Mouse (Mus musculus): ENCODE measurements around the gene Adsl. TPM values are rescaled to one million over a fixed set of nuclear protein-coding genes. Genes with fewer than 3 reads are reported as not detected.
"Not testable (repeated sequence)": the region's sequence is repeated elsewhere in the genome, so short reads cannot be mapped to it uniquely, and the experiment has no call there.

Adsl gene
- polyA plus RNA-seq, 1 experiment from 2014 or later: 165 TPM

DNA sequence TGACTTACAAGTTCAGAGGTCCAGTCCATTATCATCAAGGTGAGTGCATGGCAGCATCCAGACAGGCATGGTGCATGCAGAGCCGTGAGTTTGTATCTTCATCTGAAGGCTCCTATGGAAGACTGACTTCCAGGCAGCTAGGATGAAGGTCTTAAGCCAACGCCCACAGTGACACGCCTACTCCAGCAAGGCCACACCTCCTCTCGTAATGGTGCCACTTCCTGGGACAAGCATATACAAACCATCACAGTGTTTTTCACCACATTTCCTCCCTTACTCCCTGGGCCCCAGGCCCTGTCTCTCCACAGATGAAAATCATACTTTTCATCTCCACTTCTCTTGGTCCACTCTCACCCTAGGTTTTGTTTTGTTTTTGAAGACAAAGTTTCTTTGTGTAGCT, 26.5 kb upstream of the Adsl start:
- no peaks in the 10 kb centered on the region for H3K4me1 ChIP-seq
- H3K9me3 ChIP-seq: no peaks in the 10 kb centered on the region
- H3K27ac ChIP-seq: no peak overlapping the region
- H3K4me3 ChIP-seq: no peak overlapping the region
- ATAC-seq (ENCODE audit: insufficient number of reproducible peaks, insufficient read depth, low FRiP score, low TSS enrichment): no peak
- peaks cover 69% of the 10 kb centered on the region for H3K36me3 ChIP-seq
- H3K9ac ChIP-seq: no peak overlapping the region
- WGBS: 83% methylated on average over 4 of the region's 4 CpGs
- no peak overlapping the region for H3K4me2 ChIP-seq (replicated peaks)
- no peaks in the 10 kb centered on the region for H3K27me3 ChIP-seq

DNA sequence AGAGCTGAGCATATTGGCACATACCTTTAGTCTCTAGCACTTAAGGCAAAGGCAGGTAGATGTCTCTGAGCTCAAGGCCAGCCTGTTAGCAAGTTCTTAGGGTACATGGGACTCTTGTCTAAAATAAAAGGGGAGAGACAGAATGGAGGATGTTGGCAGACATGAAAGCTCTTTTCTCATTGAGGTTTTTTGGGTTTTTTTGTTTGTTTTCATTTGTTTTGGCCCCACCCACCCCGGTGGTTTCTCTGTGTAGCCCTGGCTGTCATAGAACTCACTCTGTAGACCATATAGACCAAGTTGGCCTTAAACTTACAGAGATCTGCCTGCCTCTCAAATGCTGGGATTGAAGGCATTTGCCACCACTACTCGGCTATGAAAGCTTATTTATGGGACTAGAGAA, 24.1 kb upstream of the Adsl start:
- peaks cover 68% of the 10 kb centered on the region for H3K36me3 ChIP-seq
- 95% methylated on average over 2 of the region's 2 CpGs for WGBS
- H3K4me2 ChIP-seq (replicated peaks): no peak overlapping the region
- H3K27ac ChIP-seq: no peak overlapping the region
- H3K4me3 ChIP-seq: no peak overlapping the region
- H3K27me3 ChIP-seq: no peaks in the 10 kb centered on the region
- H3K4me1 ChIP-seq: no peaks in the 10 kb centered on the region
- H3K9me3 ChIP-seq: no peaks in the 10 kb centered on the region
- no peak overlapping the region for H3K9ac ChIP-seq
- no peak for ATAC-seq (ENCODE audit: insufficient number of reproducible peaks, insufficient read depth, low FRiP score, low TSS enrichment)

DNA sequence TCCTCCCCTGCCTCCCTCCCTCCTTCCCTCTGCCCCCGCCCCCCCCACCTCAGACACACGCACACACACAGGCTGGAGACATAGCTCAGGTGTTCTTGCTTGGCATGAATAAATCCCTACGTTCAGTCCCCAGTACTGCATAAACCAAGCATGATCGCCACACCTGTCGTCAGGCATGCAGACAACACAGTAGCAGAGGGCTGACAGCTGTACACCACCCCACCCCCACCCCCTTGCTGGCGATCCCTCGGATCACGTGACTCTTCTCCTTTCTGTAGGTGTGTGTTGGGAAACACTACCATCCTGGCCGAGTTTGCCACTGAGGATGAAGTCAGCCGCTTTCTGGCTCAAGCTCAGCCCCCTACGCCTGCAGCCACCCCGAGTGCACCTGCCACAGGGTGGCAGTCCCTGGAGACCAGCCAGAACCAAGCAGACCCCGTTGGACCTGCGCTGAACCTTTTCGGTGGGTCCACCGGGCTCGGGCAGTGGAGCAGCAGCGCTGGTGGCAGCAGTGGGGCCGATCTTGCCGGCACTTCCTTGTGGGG, 19.4 kb upstream of the Adsl start:
- H3K4me3 ChIP-seq: no peak overlapping the region
- H3K27me3 ChIP-seq: no peaks in the 10 kb centered on the region
- H3K27ac ChIP-seq: no peak overlapping the region
- H3K4me1 ChIP-seq: peaks cover 7% of the 10 kb centered on the region; the same call in 1 of the 2 replicates
- no peak for ATAC-seq (ENCODE audit: insufficient number of reproducible peaks, insufficient read depth, low FRiP score, low TSS enrichment)
- H3K9ac ChIP-seq: no peak overlapping the region
- WGBS: 77% methylated on average over 20 of the region's 20 CpGs
- H3K36me3 ChIP-seq: peaks cover 58% of the 10 kb centered on the region
- H3K4me2 ChIP-seq (replicated peaks): no peak overlapping the region
- no peaks in the 10 kb centered on the region for H3K9me3 ChIP-seq

DNA sequence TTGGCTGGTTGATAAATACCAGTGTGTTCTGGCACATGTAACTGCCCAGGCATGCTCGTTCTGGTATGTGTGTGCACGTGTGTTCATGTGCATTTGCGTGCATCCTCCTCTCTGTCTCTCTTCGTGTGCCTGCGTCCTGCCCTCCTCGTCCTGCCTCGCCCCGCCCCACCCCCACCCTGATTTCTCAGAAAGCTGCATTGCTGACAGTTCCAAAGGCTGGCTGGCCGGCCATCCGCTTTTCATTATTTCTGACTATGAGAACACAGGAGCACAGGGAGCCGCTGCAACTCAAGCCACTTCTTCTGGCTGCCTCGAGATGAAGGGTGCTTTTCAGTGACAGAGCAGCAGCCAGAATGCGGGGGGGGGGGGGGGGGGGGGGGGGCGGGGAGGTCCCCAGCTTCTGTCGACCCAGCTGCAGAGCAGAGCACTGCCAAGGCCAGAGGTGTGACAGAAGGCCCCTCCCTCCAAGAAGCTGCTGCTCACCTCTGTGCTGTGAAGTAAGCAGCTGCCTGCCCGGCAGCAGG, 18.2 kb upstream of the Adsl start:
- Histone ChIP-seq H3K4me1 (peaks cover 7% of the 10 kb centered on the region; the same call in 1 of the 2 replicates), H3K9ac (no peak overlapping the region), H3K27ac (peak overlapping the region; percentile 80), H3K36me3 (peaks cover 47% of the 10 kb centered on the region), H3K9me3 (no peaks in the 10 kb centered on the region), H3K27me3 (no peaks in the 10 kb centered on the region), H3K4me2 (replicated peaks) (peak overlapping the region; percentile 27), H3K4me3 (no peak overlapping the region)
- ATAC-seq (ENCODE audit: insufficient number of reproducible peaks, insufficient read depth, low FRiP score, low TSS enrichment): no peak
- 3% methylated on average over 14 of the region's 16 CpGs for WGBS

DNA sequence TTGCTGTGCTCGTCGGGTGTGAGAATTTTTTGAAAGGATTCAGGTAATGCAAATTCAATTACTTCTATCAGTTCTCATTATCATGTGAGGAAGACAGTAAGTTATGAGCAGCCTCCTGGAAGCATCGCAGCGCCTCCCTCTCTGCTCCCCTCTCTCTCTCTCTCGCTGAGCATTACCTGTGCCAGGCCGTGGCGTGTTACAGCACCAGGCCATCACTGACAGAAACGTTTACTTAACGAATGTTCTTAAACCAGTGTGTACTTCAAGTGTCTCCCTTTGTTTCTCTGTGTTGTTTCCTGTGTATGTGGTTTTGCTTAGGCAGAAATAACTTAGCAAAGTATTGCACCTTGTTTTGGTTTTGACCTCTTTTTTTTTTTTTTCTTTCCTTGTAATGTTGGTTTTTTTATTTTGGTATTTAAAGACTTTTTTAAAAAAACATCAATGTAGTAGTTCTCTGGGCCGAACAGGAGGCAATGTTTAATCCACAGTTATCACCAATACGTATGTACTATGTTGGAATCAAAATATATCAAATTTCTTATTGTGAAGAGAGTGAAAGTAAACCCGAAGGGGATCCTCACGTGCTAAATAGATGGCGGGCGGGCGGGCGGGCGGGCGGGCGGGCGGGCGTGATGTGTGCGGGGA, 17.5 kb upstream of the Adsl start:
- H3K36me3 ChIP-seq: peaks cover 45% of the 10 kb centered on the region
- not testable (repeated sequence) for H3K9ac ChIP-seq; ATAC-seq (ENCODE audit: insufficient number of reproducible peaks, insufficient read depth, low FRiP score, low TSS enrichment); H3K27me3 ChIP-seq; H3K4me3 ChIP-seq; H3K9me3 ChIP-seq; H3K4me1 ChIP-seq; H3K4me2 ChIP-seq (replicated peaks)
- H3K27ac ChIP-seq: peak overlapping the region; percentile 80; the same call in 1 of the 2 replicates
- WGBS: 79% methylated on average over 23 of the region's 23 CpGs

DNA sequence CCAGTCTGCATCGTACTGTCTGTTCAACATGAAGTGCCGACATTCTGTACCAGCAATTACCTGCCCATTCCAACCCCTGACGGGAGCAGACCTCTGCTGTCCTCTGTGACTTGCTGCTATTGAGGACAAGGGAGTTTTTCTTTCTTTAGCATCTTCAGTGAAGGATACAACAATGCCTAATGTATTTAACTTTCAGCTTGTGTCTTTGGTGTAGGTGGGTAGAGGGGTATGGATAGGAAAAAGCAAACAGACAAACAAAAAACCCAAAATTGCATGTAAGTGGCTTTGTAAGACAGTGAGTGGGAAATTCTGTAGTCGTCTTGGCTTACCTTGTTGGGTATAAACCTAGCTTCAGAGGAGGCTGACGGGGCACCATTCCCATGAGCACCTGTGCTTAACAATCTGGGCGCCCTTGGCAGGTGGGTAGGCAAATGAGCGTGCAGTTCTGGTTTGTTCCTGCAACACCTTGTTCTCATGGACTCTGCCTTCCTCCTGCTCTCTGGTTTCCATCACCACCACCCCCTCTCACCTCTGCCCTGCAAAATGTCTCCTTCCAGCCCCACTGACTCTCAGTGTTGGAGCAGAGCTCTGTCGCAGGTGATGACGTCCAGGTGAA, 16.8 kb upstream of the Adsl start:
- no peaks in the 10 kb centered on the region for H3K27me3 ChIP-seq
- H3K27ac ChIP-seq: no peak overlapping the region; the same call in 1 of the 2 replicates
- no peak overlapping the region for H3K4me3 ChIP-seq
- no peak overlapping the region for H3K9ac ChIP-seq
- H3K4me1 ChIP-seq: peaks cover 7% of the 10 kb centered on the region; the same call in 1 of the 2 replicates
- WGBS: 89% methylated on average over 9 of the region's 9 CpGs
- peaks cover 44% of the 10 kb centered on the region for H3K36me3 ChIP-seq
- no peaks in the 10 kb centered on the region for H3K9me3 ChIP-seq
- no peak overlapping the region for H3K4me2 ChIP-seq (replicated peaks)
- no peak for ATAC-seq (ENCODE audit: insufficient number of reproducible peaks, insufficient read depth, low FRiP score, low TSS enrichment)

DNA sequence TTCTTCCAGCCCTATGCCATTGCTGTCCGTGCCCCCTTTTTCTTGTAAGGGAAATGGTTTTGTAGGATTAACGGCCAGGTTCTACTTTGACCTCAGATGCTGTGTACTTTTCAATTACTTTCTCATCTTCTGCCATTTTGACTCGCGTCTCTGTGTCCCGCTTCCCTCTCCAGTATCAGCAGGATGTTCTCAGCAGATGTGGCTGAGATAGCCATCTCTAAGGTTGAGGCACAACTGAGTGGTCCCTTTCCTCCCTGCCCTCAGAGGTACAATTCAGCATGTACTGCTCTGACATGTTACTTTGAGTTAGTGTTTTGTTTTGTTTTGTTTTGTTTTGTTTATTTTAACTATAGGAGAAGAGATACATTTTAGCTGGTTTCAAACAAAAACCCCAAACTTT, 13.4 kb upstream of the Adsl start:
- no peak for ATAC-seq (ENCODE audit: insufficient number of reproducible peaks, insufficient read depth, low FRiP score, low TSS enrichment)
- H3K9ac ChIP-seq: no peak overlapping the region
- H3K27ac ChIP-seq: no peak overlapping the region
- peaks cover 7% of the 10 kb centered on the region; the same call in 1 of the 2 replicates for H3K4me1 ChIP-seq
- H3K9me3 ChIP-seq: no peaks in the 10 kb centered on the region
- no peaks in the 10 kb centered on the region for H3K27me3 ChIP-seq
- no peak overlapping the region for H3K4me2 ChIP-seq (replicated peaks)
- WGBS: 91% methylated on average over 5 of the region's 5 CpGs
- H3K36me3 ChIP-seq: peaks cover 40% of the 10 kb centered on the region
- no peak overlapping the region for H3K4me3 ChIP-seq

DNA sequence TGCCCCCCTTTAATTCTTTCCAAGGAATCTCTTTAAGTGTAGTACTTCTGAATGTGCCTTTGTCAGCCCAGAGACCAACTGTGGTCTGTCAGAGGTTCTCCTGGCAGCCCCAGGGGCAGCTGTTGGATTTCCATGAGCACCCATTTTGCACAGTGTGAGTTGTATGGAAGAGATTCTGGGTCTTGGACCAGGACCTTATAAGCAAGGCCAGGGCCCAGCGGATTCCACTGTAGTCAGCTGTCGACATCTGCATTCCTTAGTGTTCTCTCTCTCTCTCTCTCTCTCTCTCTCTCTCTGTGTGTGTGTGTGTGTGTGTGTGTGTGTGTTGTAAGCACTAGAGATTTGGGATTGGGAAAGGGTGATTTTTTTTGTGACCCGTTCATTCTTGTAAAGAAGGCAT, 11.6 kb upstream of the Adsl start:
- ATAC-seq (ENCODE audit: insufficient number of reproducible peaks, insufficient read depth, low FRiP score, low TSS enrichment): no peak
- peaks cover 37% of the 10 kb centered on the region for H3K36me3 ChIP-seq
- no peak overlapping the region for H3K9ac ChIP-seq
- no peaks in the 10 kb centered on the region for H3K9me3 ChIP-seq
- no peak overlapping the region for H3K4me2 ChIP-seq (replicated peaks)
- no peaks in the 10 kb centered on the region for H3K27me3 ChIP-seq
- H3K4me1 ChIP-seq: no peaks in the 10 kb centered on the region
- H3K4me3 ChIP-seq: no peak overlapping the region
- whole genome bisulfite sequencing: 73% methylated on average over 3 of the region's 3 CpGs
- no peak overlapping the region for H3K27ac ChIP-seq

DNA sequence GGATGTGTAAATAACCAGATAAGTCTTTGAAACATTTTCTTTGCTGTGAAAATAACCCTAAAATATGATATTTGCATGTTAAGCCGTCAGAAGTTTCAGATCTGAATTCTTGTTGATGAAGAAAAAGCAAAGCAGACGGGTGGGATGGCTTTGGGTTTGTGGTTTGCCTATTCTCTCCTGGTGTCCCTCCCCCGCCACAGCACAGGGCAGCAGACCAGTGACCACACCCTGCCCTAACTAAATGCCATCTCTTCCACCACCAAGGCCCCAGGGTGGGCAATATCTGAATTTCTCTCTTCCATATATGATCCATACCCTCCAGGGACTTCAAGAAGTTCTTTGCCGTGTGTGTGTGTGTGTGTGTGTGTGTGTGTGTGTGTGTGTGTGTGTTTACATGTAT, 9.7 kb upstream of the Adsl start:
- Histone ChIP-seq H3K4me3 (no peak overlapping the region), H3K9me3 (no peaks in the 10 kb centered on the region), H3K4me2 (replicated peaks) (no peak overlapping the region), H3K36me3 (peaks cover 25% of the 10 kb centered on the region), H3K27me3 (no peaks in the 10 kb centered on the region), H3K27ac (no peak overlapping the region), H3K4me1 (no peaks in the 10 kb centered on the region), H3K9ac (no peak overlapping the region)
- WGBS: 75% methylated on average over 4 of the region's 4 CpGs
- ATAC-seq (ENCODE audit: insufficient number of reproducible peaks, insufficient read depth, low FRiP score, low TSS enrichment): no peak

DNA sequence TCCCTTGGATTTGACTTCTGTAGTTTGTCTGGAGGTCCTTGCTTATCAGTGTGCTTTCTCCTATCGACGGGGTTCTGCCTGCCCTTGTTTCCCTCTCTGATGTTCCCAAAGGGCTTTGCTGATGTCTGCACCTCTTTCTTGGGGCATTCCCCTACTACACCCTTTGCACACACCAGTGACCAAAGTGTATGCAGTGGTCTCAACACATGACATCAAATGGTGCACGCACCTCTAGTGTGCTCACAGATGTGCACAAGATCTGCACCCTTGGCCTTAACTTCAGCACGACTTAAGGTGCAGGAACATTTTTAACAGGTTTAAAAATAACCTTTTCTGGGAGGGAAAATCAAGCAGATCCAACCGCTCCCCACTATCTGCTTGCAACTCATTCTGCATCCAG, 8.9 kb upstream of the Adsl start:
- no peak overlapping the region for H3K4me3 ChIP-seq
- 87% methylated on average over 5 of the region's 5 CpGs for WGBS
- no peak overlapping the region for H3K4me2 ChIP-seq (replicated peaks)
- peaks cover 23% of the 10 kb centered on the region; the same call in 1 of the 2 replicates for H3K36me3 ChIP-seq
- H3K4me1 ChIP-seq: no peaks in the 10 kb centered on the region
- H3K9ac ChIP-seq: no peak overlapping the region
- H3K27ac ChIP-seq: no peak overlapping the region
- no peak for ATAC-seq (ENCODE audit: insufficient number of reproducible peaks, insufficient read depth, low FRiP score, low TSS enrichment)
- H3K27me3 ChIP-seq: no peaks in the 10 kb centered on the region
- no peaks in the 10 kb centered on the region for H3K9me3 ChIP-seq

DNA sequence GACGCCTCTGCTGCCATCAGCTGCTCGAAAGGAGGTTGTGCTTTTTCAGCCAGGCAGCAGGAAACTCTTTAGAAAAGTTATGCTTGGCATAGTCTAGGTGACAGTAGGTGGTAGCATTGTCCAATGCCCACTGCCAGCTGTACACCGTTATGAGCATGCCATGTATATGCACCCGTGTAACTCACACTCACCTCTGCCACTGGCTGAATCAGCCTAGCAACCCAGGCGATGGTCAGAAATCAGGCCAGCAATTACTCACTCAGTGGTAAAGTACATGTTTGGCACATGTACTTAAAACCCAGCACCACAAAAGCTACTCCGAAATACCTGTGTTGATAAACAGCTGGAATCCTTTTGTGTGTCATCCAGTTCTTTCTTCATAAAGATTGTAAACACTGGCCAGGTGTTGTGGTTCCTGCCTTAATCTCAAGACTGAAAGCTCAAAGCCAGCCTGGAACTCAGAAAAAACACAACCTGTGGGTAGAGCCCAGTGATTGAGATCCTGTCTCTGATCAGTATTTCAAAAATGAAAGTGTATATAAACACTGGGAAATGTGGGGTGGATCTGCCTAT, 6.7 kb upstream of the Adsl start:
- Histone ChIP-seq H3K4me3 (no peak overlapping the region), H3K27ac (no peak overlapping the region), H3K9me3 (no peaks in the 10 kb centered on the region), H3K27me3 (no peaks in the 10 kb centered on the region), H3K36me3 (peaks cover 18% of the 10 kb centered on the region; the same call in 1 of the 2 replicates), H3K9ac (no peak overlapping the region), H3K4me1 (no peaks in the 10 kb centered on the region), H3K4me2 (replicated peaks) (no peak overlapping the region)
- ATAC-seq (ENCODE audit: insufficient number of reproducible peaks, insufficient read depth, low FRiP score, low TSS enrichment): no peak
- 91% methylated on average over 6 of the region's 6 CpGs for WGBS

DNA sequence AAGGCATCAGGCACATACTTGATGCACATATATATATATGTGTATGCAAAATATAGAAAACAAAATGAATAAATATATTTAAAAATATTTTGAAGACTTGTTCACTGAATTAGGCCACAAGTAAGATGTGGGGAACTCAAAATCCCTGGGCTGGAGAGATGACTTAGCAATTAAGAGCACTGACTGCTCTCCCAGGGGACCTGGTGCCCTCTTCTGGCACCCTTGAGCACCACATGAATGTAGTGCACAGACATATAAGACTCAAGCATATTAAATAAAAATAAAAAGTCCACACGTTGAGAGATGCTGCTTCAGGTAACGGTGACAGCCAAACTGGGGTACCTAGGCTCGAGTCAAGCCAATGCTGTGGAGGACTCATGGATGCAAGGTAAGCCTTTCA, 2.4 kb upstream of the Adsl start:
- H3K4me3 ChIP-seq: no peak overlapping the region
- H3K4me1 ChIP-seq: peaks cover 12% of the 10 kb centered on the region
- no peak overlapping the region for H3K27ac ChIP-seq
- H3K9ac ChIP-seq: no peak overlapping the region
- H3K9me3 ChIP-seq: no peaks in the 10 kb centered on the region
- H3K27me3 ChIP-seq: no peaks in the 10 kb centered on the region
- H3K4me2 ChIP-seq (replicated peaks): no peak overlapping the region
- WGBS: 61% methylated on average over 3 of the region's 3 CpGs
- no peak for ATAC-seq (ENCODE audit: insufficient number of reproducible peaks, insufficient read depth, low FRiP score, low TSS enrichment)
- 0 out of 2 replicates have a peak, but pooled peaks cover 11% of the 10 kb centered on the region for H3K36me3 ChIP-seq

Data from embryonic facial prominence, embryonic 12.5 days (tissue).